Mouse (Mus musculus) heart, adult 2 months (tissue): ENCODE data around the gene Mpv17l2. TPM values are rescaled to one million over a fixed set of nuclear protein-coding genes. Genes with fewer than 3 reads are reported as not detected.

Source experiments
- DNase-seq, 2 experiments: peaks; one replicate each; pipeline ENCODE4 v3.0.0; 2021
- H3K27ac ChIP-seq: fragments of 200-600 bp; 2 replicates; pipeline ENCODE4 v1.8.1; 2022
- H3K27me3 ChIP-seq: fragments of 200-500 bp; 2 replicates; pipeline ENCODE4 v1.6.1; 2012; ENCODE audit warnings: mild to moderate bottlenecking, low read length, inconsistent platforms, mixed read lengths; ENCODE audit not compliant: control insufficient read depth, insufficient read depth
- H3K36me3 ChIP-seq: fragments of 200-500 bp; 2 replicates; pipeline ENCODE4 v1.6.1; 2012; ENCODE audit warnings: low read length, inconsistent platforms; ENCODE audit not compliant: control insufficient read depth, insufficient read depth
- H3K4me1 ChIP-seq: fragments of 200-500 bp; 2 replicates; pipeline ENCODE4 v1.6.1; 2011; ENCODE audit warnings: low read length; ENCODE audit not compliant: control insufficient read depth, insufficient read depth
- H3K4me3 ChIP-seq: fragments of 200-600 bp; 2 replicates; pipeline ENCODE4 v1.8.1; 2022
- H3K79me2 ChIP-seq: fragments of 200-500 bp; replicated peaks from 2 replicates; pipeline ENCODE4 v1.6.1; 2012; ENCODE audit warnings: mild to moderate bottlenecking, inconsistent platforms, low read length, moderate library complexity, mixed read lengths; ENCODE audit not compliant: control insufficient read depth, insufficient read depth
- H3K9ac ChIP-seq: fragments of 200-500 bp; 2 replicates; pipeline ENCODE4 v1.6.1; 2012; ENCODE audit warnings: low read depth, mild to moderate bottlenecking, control low read depth, inconsistent platforms, low read length, mixed read lengths
- CTCF ChIP-seq: fragments of 200-600 bp; IDR thresholded peaks from 2 replicates; pipeline ENCODE4 v1.8.1; 2022; ENCODE audit warnings: antibody characterized with exemption, mild to moderate bottlenecking, moderate library complexity
- EP300 ChIP-seq: fragments of 200-500 bp; IDR thresholded peaks from 2 replicates; pipeline ENCODE4 v1.6.1; 2011; ENCODE audit warnings: low read depth, low read length, control low read depth; ENCODE audit not compliant: insufficient read depth
- POLR2A ChIP-seq: fragments of 200-500 bp; IDR thresholded peaks from 2 replicates; pipeline ENCODE4 v1.6.1; 2011; ENCODE audit warnings: mild to moderate bottlenecking, low read depth, low read length, control low read depth; ENCODE audit not compliant: insufficient read depth
- WGBS: fragments of 180-500 bp; shearing (Covaris S2); methylation state at CpG from one replicate; pipeline ENCODE4 v1.1.7; 2018; 5-methylcytosine and 5-hydroxymethylcytosine counted together
- intact Hi-C: fragments of 180-260 bp; cut with DNase I; formaldehyde crosslinking; loops from one replicate; pipeline ENCODE4 v1.15.1; 2025
- polyA plus RNA-seq: library from polyadenylated mRNA; depleted of rRNA; stranded (reverse); fragments of >200 nt; gene quantifications from 2 replicates; pipeline ENCODE4 v1.2.3, GENCODE M21; 2012
- total RNA-seq, 2 experiments: library from RNA; stranded (reverse); gene quantifications; 2 replicates each; pipeline ENCODE4 v1.2.3; 2021

The Mpv17l2 gene
- total and polyA plus RNA-seq, 3 experiments = 21.7 to 32.2 (median 29.1) TPM

GRCm38 (mm10) chr8:70753151-70753550 lies 7.6 kb downstream of the Mpv17l2 start:
- no peak for TF ChIP-seq CTCF
- TF ChIP-seq EP300 = peak; percentile 69; the same call in 1 of the 2 replicates
- peak; percentile 91 for TF ChIP-seq POLR2A
- Histone ChIP-seq H3K4me1 (peaks cover 21% of the 10 kb centered on the region), H3K27ac (peak overlapping the region; percentile 92), H3K4me3 (peak overlapping the region; percentile 37), H3K9ac (peak overlapping the region; percentile 68), H3K79me2 (no peaks in the 10 kb centered on the region), H3K27me3 (no peaks in the 10 kb centered on the region), H3K36me3 (peaks cover 3% of the 10 kb centered on the region; the same call in 1 of the 2 replicates)
- 6% methylated on average over 21 of the region's 21 CpGs for WGBS
- peak; percentile 93 to 94 for DNase-seq
- intact Hi-C loops = loop anchor here (5.0 kb wide), 1 partner anchor 51 kb away; the partner anchor contains the start of gene Iqcn

GRCm38 (mm10) chr8:70752000-70752764 lies 8.6 kb downstream of the Mpv17l2 start:
- Histone ChIP-seq H3K4me3 (peak overlapping the region; percentile 37), H3K36me3 (peaks cover 3% of the 10 kb centered on the region; the same call in 1 of the 2 replicates), H3K27me3 (no peaks in the 10 kb centered on the region), H3K79me2 (no peaks in the 10 kb centered on the region), H3K9ac (no peak overlapping the region), H3K27ac (peak overlapping the region; percentile 92), H3K4me1 (peaks cover 21% of the 10 kb centered on the region)
- TF ChIP-seq CTCF (peak; percentile 82), POLR2A (peak; percentile 55; the same call in 1 of the 2 replicates), EP300 (peak; percentile 39; the same call in 1 of the 2 replicates)
- intact Hi-C loops = loop anchor here (1.0 to 5.0 kb wide), 2 partner anchors 32 to 50 kb away; partner anchors contain the start of gene Iqcn
- WGBS = 18% methylated on average over 11 of the region's 11 CpGs
- peak; percentile 83 to 84 for DNase-seq

GRCm38 (mm10) chr8:70750128-70750680 lies 10.5 kb downstream of the Mpv17l2 start:
- intact Hi-C loops = loop anchor here (5.0 kb wide), 1 partner anchor 48 kb away; the partner anchor contains the start of gene Iqcn
- H3K27me3 ChIP-seq = no peaks in the 10 kb centered on the region

GRCm38 (mm10) chr8:70749097-70749674 lies 11.6 kb downstream of the Mpv17l2 start:
- 84% methylated on average over 19 of the region's 19 CpGs for WGBS
- intact Hi-C loops = no loop called here
- Histone ChIP-seq H3K9ac (no peak overlapping the region), H3K4me3 (no peak overlapping the region), H3K36me3 (peaks cover 3% of the 10 kb centered on the region; the same call in 1 of the 2 replicates), H3K27me3 (no peaks in the 10 kb centered on the region), H3K4me1 (peaks cover 11% of the 10 kb centered on the region), H3K79me2 (no peaks in the 10 kb centered on the region), H3K27ac (no peak overlapping the region)
- DNase-seq = no peak
- TF ChIP-seq EP300 (no peak), CTCF (no peak), POLR2A (no peak)

More at GRCm38 (mm10) chr8:70750128-70750680, 10.5 kb downstream of the Mpv17l2 start:
- Histone ChIP-seq H3K4me1 (peaks cover 14% of the 10 kb centered on the region), H3K79me2 (no peaks in the 10 kb centered on the region), H3K36me3 (peaks cover 3% of the 10 kb centered on the region; the same call in 1 of the 2 replicates), H3K27ac (no peak overlapping the region), H3K4me3 (no peak overlapping the region), H3K9ac (no peak overlapping the region)
- peak in 1 of 2 experiments; percentile 47 for DNase-seq
- TF ChIP-seq POLR2A (no peak), EP300 (no peak)
- 80% methylated on average over 13 of the region's 13 CpGs for WGBS

- Histone ChIP-seq H3K79me2 (no peaks in the 10 kb centered on the region), H3K9ac (no peak overlapping the region), H3K4me3 (no peak overlapping the region), H3K27me3 (no peaks in the 10 kb centered on the region), H3K36me3 (no peaks in the 10 kb centered on the region), H3K4me1 (peaks cover 7% of the 10 kb centered on the region), H3K27ac (no peak overlapping the region)
- intact Hi-C loops = no loop called here
- DNase-seq = peak in 1 of 2 experiments; percentile 17
- no peak for TF ChIP-seq CTCF
- TF ChIP-seq EP300 = no peak
- no peak for TF ChIP-seq POLR2A
- 84% methylated on average over 23 of the region's 23 CpGs for WGBS
Measured at GRCm38 (mm10) chr8:70748246-70749096, 12.3 kb downstream of the Mpv17l2 start.
